Mouse (Mus musculus): Measurements from ENCODE around the gene Gm49366.
A peak's percentile ranks its signal among the peaks of the same experiment; 100 is the strongest.
"Not testable (repeated sequence)": the region's sequence is repeated elsewhere in the genome, so short reads cannot be mapped to it uniquely, and the experiment has no call there.

The Gm49366 gene

DNA sequence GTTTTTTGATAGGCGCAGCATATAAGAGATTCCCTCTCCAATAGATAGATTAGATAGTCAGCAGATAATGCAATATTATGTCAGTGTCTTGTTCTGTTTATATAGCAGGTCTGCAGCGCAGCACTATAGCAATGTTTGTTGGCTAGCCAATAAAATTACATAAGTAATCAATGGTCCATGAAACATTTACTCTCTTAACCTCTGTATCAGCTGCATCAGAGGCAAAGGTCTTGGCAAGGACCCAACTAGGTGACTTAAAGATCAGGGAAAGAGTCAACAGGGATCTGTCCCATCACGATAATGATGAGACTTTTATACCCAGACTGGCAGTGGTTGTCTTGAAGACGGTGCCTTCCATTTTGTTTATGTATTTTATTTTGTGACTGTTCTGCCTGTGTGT, 5.9 kb upstream of the Gm49366 start:
- DNase-seq (ENCODE audit: low spot score): no peak

GRCm38 (mm10) chr12:84033302-84033701, 5.4 kb upstream of the Gm49366 start:
- not testable (repeated sequence) for DNase-seq (ENCODE audit: low spot score)

DNA sequence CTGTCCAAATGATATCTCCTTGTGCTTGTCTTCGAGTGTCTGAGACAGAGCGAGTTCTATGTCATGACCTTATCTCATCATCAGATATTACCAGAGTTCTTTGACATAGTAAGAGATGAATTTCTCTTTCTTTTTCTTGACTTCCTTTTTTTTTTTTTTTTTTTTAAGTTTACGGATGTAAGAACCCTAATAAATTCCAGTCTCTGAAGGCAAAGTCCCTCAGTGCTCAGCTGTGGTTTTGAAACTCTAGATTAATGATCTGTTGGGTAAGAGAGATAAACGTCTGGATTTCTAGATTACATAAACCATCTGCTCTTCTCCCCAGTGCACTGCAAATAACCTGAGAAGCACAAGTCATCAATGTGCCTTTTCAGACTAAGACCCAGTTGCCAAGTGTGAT, 4.6 kb upstream of the Gm49366 start:
- no peak for DNase-seq (ENCODE audit: low spot score)

DNA sequence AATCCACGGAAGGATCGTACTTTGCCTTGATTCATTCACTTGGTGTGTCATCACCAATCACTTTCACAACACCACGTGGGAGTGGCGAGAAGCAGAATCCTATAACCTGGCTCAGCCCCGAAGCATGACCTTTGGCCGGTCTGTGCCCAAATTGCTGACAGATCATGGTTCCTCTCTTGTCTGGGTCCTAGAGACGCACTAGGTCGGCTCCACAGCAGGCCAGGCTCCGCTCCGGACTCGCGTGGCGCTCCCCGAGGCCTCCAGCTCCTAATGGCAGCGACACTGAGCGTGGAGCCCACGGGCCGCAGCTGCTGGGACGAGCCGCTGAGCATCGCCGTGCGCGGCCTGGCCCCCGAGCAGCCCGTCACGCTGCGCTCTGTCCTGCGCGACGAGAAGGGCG, 494 bp upstream of the Gm49366 start, which contains the start of gene Acot4:
TSS of gene Acot4 (plus strand) at position 139 of the 400 bp plus-strand sequence.
- DNase-seq (ENCODE audit: low spot score): peak; percentile 16

GRCm38 (mm10) chr12:84042248-84042647, 3.5 kb downstream of the Gm49366 start:
- DNase-seq (ENCODE audit: low spot score): no peak

DNA sequence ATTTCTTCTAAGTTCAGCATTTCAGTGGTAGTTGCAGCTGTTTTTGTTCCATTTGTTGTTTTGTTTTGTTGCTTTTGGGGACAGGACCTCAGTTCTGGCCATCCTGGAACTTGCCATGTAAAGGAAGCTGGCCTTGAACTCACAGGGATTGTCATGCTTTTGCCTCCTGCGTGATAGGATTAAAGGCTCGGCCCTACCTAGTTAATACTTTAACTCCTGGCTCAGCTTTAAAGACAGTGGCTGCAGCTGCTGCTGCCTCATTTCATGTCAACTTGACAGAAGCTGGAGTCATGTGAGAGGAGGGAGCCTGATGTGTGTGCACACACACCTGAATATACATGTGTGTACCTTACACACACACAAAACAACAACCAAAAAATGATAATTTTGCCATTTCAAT, 5.3 kb downstream of the Gm49366 start:
- DNase-seq (ENCODE audit: low spot score): no peak

GRCm38 (mm10) chr12:84046906-84047305, 8.2 kb downstream of the Gm49366 start:
- DNase-seq (ENCODE audit: low spot score): no peak

GRCm38 (mm10) chr12:84050744-84051143, 12.0 kb downstream of the Gm49366 start:
- not testable (repeated sequence) for DNase-seq (ENCODE audit: low spot score)

DNA sequence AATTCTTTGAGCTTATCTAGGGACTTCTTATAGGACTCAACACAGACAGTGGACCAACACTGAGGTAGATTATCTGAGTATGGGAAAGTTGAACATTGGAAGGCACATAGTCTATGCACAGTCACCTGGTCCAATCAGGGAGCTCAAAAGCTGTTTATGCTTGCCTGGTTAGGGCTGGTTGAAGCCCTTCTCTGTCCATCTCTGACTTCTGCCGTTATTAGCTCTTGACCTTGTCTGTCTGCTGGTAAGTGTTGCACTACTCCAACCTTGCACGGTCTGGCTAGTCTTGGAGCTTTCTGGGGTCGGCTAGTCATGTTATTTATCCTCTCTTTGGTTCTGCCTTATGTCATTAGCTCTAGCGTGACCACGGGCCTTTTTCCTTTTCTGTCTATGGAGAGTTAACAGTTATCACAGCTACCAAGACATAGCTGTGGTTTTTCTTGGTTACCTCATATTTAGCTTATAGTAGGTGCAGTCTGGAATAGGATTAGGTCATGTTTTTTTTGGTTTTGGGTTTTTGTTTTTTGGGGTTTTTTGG, 13.3 kb downstream of the Gm49366 start, which contains the start of gene Acot3:
TSS of gene Acot3 (plus strand) at position 208 of the 538 bp plus-strand sequence.
- no peak for DNase-seq (ENCODE audit: low spot score)

- no peak for DNase-seq (ENCODE audit: low spot score)
These were observed 13.9 kb downstream of the Gm49366 start for GRCm38 (mm10) chr12:84052609-84053008.

DNA sequence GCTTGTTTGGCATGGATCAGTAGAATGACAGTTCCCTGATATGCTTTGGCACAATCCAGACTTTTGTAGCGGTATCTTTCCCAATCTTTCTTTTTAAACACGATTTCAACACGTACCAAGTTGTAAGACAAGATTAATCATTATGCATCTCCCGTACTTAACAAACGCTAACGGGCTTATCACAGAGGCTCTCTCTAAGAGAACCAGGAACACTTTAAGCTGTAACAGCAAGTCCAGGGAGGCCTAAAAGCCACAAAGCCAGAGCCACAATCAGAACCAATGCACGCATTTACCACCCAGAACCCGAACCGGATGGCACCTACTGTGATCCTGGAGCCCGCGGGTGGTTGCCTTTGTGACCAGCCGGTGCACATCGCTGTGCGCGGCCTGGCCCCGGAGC, 14.4 kb downstream of the Gm49366 start:
- DNase-seq (ENCODE audit: low spot score): peak; percentile 10

GRCm38 (mm10) chr12:84053679-84054391, 15.1 kb downstream of the Gm49366 start:
- peak; percentile 22 for DNase-seq (ENCODE audit: low spot score)

DNA sequence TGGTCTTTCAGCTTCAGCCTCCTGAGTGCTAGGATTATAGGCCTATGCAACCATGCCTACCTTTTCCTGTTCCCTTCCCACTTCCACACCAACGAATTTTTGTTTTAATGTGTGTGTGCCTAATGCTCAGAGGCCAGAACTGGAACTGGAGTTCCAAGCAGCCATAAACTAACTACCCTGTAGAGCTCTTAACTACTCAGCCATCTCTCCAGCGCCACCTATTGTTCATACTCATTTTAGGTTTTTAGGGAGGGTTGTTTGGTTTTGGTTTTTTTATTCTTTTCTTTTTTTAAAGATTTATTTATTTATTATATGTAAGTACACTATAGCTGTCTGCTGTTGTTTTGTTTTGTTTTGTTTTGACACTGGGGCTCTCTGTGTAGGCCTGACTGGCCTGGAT, 22.2 kb downstream of the Gm49366 start:
- no peak for DNase-seq (ENCODE audit: low spot score)

- DNase-seq (ENCODE audit: low spot score): no peak
These were observed 23.6 kb downstream of the Gm49366 start for GRCm38 (mm10) chr12:84062336-84062735.

GRCm38 (mm10) chr12:84063228-84063627, 24.5 kb downstream of the Gm49366 start:
- no peak for DNase-seq (ENCODE audit: low spot score)

GRCm38 (mm10) chr12:84063833-84064232, 25.1 kb downstream of the Gm49366 start:
- DNase-seq (ENCODE audit: low spot score): no peak

DNA sequence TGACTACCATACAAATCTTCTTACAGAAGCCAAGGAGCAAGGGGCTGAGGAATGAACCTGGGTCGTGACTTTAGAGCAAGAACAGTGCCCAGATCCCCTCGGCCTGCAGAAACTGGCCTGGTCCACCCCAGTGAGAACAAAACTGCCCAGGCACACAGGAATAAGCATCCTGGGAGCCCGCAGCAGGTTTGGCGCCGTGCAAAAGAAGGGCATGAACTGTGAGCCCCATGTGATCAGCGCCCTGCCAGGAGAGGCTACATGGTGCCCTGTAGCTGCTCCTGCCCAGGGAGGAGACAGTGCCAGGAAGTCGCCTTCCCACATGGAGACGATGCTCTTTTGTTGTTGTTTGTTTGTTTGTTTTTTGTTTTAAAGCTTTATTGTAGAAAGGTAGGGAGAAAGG, 25.9 kb downstream of the Gm49366 start:
- no peak for DNase-seq (ENCODE audit: low spot score)

DNA sequence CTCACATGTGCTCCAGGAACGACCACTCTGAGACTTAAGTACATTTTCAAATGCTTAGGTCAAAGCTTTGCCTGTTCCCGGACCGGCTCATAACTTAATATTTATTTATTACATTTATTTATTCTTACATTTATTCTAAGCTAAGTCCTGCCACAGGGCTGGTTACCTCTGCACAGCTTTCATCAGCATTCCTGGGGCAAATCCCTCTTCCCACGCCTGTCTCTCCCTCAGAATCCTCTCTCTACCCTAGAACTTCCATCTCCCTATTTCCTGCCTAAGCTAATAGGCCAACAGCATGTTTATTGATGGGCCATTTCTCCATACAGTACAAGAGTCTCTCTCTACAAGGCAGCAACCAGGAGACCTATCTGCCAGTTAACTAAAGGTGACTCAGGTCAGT, 29.0 kb downstream of the Gm49366 start:
- no peak for DNase-seq (ENCODE audit: low spot score)

- no peak for DNase-seq (ENCODE audit: low spot score)
These were observed 29.6 kb downstream of the Gm49366 start for GRCm38 (mm10) chr12:84068296-84068695.

- DNase-seq (ENCODE audit: low spot score): no peak
These were observed 30.3 kb downstream of the Gm49366 start, which contains the start of gene Acot5 for GRCm38 (mm10) chr12:84068986-84069385. Acot5 (plus strand) TSS chr12:84069325.

DNA sequence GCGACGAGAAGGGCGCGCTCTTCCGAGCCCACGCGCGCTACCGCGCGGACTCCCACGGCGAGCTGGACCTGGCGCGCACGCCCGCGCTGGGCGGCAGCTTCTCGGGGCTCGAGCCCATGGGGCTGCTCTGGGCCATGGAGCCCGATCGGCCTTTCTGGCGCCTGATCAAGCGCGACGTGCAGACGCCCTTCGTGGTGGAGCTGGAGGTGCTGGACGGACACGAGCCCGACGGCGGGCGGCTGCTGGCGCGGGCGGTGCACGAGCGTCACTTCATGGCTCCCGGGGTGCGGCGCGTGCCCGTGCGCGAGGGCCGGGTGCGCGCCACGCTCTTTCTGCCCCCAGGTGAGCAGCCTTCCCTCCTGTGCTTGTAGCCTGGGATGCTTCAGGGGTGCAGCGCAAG, 30.8 kb downstream of the Gm49366 start:
- DNase-seq (ENCODE audit: low spot score): peak; percentile 41

DNA sequence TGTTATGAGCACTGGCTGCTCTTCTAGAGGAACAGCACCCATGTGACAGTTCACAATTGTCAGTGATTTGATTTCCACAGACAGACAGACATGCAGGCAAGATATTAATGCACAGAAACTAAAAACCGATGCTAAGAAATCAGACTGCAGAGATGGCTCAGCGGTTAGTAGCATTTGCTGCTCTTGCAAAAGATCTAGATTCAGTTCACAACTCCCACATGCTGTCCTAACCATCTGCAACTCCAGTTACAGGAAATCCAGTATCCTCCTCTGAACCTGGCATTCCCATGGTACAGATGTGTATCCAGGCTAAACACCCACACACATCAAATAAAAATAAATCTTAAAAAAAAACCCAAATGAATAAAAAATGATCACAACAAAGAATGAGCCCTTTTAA, 33.0 kb downstream of the Gm49366 start:
- no peak for DNase-seq (ENCODE audit: low spot score)

DNA sequence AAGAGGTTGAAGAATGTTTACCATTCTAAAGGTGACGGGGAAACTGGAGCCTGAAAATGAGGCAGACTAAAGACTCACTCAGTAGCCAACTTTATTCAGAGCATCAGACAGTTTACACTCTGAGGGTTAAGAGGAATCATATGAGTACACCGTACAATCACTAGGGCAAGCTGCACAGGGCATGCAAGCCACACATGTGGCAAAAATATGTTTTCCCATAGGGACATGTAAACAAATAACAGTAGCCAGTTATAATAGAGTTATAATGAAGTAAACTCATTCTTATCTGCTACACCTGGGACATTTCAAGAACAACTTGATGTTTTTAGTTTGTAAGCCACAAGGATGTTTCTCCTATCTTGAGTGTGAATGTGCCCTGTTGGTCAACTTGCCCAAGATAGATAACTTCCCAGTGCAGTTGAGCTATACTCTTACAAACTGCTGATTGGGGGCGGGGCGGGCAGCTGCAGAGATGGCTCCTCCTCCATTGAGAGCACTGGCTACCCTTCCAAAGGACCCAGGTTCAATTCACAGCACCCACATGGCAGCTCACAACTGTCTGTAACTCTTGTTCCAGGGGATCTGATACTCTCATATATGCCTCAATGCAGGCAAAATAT, 38.7 kb downstream of the Gm49366 start:
- no peak for DNase-seq (ENCODE audit: low spot score)

Data from ovary, postnatal 36 days (tissue).